Mouse (Mus musculus) erythroblast, adult 5-6 weeks (primary cell): ENCODE results near the gene Polg2. TPM values are rescaled to one million over a fixed set of nuclear protein-coding genes. Genes with fewer than 3 reads are reported as not detected.
"Not testable (repeated sequence)": the region's sequence is repeated elsewhere in the genome, so short reads cannot be mapped to it uniquely, and the experiment has no call there.

Experiments
- ATAC-seq: replicated peaks from 2 replicates; pipeline ENCODE4 v1.8.0; 2016; ENCODE audit warnings: moderate number of reproducible peaks, mild to moderate bottlenecking, moderate TSS enrichment, inconsistent platforms; ENCODE audit not compliant: poor library complexity, low FRiP score, severe bottlenecking
- total RNA-seq, 2 experiments: library from RNA; stranded (forward) in 1 of 2; stranded (reverse) in 1 of 2; fragments of 150-400 nt in 1 of 2; fragments of 200-764, 138-1000 nt in 1 of 2; gene quantifications; 2 replicates each; pipeline versions ENCODE4 v1.2.3 to v1.2.4; 2015 to 2017; ENCODE audit warnings: low replicate concordance in 2 of 2

The Polg2 gene
- total RNA-seq, 2 experiments from 2014 or later = 9.6 to 22.7 TPM

DNA sequence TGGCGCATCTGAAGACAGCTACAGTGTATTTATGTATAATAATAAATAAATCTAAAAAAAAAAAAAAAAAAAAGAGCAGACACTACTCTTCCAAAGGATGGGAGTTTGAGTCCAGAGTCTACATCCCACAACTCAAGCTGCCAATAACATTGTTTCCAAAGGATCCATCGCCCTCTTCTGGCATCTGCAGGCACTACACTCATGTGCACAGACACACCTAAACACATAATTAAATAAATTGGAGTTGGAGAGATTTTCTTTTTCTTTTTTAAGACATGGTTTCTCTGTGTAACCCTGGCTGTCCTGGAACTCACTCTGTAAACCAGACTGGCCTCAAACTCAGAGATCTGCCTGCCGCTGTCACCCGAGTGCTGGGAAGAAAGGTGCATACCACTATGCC, 11.8 kb downstream of the Polg2 start:
- no peak for ATAC-seq

DNA sequence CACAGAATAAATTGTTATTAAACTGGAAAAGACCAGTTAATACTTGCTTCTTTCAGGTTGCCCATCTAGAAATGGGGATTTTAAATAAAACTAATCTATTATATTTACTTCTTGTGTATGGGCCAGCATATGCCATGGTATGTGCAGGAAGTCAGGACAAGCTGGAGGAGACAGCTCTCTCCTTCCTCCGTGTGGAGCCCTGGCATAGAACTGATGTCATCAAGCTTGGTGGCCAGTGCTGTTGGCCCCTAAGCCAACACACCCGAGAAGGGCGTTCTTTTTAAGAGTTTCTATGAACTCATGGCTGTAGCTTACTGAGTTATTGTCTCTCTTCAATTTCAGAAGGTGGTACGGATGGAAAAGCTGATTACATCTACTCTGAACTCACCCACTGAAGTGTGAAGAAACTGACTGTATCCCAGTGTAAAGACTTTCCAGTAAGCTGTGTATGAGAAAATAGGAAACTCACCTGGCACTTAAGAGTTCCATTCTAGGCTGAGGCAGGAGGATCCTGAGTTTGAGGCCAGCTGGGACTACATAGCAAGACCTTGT, 12.7 kb downstream of the Polg2 start:
- no peak for ATAC-seq

GRCm38 (mm10) chr11:106762800-106763185, 16.5 kb downstream of the Polg2 start:
- no peak for ATAC-seq

DNA sequence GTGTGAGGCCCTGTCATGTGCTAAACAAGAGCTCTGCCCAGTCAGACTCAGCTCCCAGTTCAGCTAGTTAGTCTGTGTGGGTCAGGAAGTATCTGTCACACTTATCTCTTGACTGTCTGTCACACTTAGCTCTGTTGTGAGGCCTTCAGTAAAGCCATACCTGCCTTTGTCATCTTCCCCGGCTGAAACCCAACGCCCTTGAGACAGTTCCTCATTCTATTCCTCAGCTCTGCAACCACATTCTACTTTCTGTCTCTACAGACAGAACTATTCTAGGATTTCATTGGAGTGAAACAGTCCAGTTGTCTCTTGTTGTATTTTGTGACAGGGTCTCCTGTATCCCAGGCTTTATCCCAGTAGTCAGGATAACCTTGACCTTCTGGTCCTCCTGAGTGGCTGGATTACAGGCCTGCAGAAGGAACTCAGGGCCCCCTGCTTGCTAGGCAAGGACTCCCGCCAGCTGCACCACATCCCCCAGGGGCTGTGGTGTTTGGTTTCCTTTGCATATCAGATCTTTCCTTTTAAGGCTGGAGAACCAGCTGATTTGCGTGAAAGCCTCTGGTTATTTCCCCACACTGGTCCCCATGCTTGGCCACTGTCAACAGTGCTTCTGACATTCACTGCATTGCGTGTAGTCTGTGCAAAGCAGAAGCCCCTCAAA, 17.1 kb downstream of the Polg2 start:
- ATAC-seq = no peak

GRCm38 (mm10) chr11:106760511-106760910, 18.8 kb downstream of the Polg2 start:
- ATAC-seq = no peak

DNA sequence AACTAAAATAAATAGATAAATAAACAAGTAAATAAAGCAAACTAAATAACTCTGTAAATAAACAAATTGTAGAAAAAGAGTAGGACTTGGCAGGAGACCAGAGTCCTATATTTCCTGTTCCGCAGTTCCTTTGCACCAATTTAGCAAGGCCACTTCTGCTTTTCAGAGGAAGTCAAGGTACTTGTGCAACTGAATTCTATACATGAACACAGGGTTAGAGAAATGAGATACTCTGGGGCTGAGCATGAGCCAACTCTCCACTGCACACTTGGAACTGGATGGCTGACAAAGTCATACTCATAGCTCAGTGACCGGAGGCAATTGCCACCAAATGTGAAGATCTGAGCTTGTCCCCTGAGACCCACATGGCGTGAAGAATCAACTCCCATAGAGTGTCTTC, 20.3 kb downstream of the Polg2 start:
- ATAC-seq = no peak

DNA sequence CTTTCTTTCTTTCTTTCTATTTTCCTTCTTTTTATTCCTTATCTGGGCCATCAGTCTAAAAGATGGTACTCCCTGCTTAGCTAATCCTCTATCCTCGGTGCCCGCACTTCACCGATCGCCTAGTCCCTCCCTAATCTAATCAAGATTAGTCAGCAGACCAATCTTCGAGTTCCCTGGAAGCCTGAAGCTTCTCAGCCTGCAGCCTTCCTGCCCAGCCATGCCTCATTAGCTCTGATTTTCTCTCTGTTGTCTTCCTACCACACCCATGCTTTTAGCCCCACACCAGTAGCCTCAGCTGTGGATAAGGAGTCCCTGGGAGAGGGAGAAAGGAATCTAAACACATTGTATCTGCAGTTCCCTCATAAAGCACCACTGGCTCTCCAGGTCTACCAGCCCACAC, 23.8 kb downstream of the Polg2 start:
- ATAC-seq = no peak

DNA sequence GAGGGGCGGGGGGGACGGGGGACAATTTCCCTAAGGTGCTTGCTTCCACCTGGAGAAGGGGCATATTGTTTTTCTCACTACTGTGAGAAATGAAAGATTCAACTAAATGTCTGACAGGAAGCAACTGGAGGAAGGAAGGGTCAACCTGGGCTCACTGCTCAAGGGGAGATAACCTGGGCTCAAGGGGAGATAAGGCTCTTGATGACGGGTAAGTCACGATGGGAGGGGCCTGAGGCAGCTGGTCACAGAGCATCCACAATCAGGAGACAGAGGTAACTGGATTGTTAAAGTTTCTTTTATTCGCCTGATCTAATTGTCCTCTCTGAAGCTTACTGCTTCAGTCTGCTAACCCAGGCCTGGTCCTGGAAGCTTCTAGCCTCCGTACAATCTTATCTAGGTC, 26.0 kb downstream of the Polg2 start:
- no peak for ATAC-seq

DNA sequence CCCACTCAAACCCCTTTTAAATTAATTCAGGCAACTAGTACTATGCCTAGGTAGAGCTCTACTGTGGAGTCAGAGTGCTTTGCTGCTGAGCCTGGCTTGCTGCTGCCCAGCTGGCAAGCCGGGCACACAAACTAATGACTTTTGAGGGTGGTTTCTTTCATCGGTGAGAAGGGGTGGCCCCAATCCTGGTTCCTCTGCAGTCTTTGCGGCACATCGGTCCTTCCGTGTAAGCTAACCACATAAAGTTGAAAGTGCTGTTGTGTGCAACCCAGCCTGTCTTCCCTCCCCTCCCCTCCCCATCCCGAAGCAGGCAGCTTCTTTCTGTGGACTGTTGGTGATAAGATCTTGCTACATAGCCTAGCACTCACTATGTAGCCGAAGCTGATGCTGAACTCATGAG, 27.2 kb downstream of the Polg2 start:
- no peak for ATAC-seq

- ATAC-seq = no peak
Measured at GRCm38 (mm10) chr11:106751039-106752018, 28.0 kb downstream of the Polg2 start, which contains the start of gene Milr1. Gene Milr1 (plus strand): TSS chr11:106751226.

- no peak for ATAC-seq
Measured at GRCm38 (mm10) chr11:106750121-106750751, 29.1 kb downstream of the Polg2 start, which contains the start of gene Pecam1. Gene Pecam1 (minus strand): TSS chr11:106750628.

GRCm38 (mm10) chr11:106749557-106750120, 29.7 kb downstream of the Polg2 start:
- not testable (repeated sequence) for ATAC-seq

DNA sequence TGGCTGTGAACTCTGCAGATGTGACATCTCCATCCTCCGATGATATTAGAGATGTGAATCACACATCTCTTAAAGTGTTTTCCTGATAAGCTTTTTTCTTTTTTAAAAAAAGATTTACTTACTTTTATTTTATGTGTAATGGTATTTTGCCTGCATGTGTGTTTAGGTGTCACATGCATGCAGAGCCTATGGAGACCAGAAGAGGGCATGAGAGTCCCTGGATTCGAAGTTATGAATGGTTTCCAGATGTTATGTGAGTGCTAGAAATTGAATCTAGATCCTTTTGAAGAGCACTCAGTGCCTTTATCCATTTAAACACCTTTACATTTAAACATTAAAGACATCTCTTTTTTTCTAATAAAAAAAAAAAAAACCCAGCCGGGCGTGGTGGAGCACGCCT, 34.4 kb downstream of the Polg2 start:
- no peak for ATAC-seq

- no peak for ATAC-seq
Measured at GRCm38 (mm10) chr11:106742388-106742841, 36.9 kb downstream of the Polg2 start.

DNA sequence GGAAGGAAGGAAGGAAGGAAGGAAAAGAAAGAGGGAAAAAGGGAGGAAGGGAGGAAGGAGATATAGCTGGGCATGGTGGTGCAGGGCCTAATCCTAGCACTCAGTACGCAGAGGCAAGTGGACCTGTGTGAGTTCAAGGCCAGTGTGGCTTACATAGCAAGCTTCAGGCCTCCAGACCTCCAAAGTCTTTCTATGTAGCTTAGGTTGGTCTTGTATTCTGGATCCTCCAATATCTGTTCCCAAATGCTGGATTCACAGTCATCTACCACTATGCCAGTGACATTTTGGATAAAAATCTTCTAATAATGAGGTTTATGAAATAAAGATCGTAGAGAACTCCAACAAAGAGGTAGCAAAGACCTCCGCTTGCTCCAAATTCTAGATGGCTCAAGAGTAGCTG, 37.5 kb downstream of the Polg2 start:
- ATAC-seq = no peak

- ATAC-seq = no peak
Measured at GRCm38 (mm10) chr11:106741232-106741631, 38.1 kb downstream of the Polg2 start.

GRCm38 (mm10) chr11:106740724-106741123, 38.6 kb downstream of the Polg2 start:
- ATAC-seq = not testable (repeated sequence)

DNA sequence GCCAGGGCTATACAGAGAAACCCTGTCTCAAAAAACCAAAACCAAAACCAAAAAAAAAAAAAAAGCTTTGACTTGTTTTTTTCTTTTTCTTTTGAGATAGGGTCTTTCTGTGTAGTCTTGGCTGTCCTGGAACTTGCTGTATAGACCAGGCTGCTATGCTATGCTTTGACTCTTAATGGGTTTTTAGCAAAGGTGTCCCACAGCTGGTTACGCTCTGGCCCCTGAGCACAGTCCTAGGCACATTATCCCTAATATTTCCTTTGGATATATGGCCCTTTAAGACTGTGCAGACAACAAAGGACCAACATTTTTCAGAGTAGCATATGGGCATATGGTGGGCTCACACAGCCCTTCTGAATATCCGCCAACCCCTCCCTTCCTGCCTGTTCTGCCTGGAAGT, 40.2 kb downstream of the Polg2 start:
- no peak for ATAC-seq

GRCm38 (mm10) chr11:106737178-106737621, 42.1 kb downstream of the Polg2 start:
- ATAC-seq = no peak

GRCm38 (mm10) chr11:106736614-106737013, 42.7 kb downstream of the Polg2 start:
- no peak for ATAC-seq
